Mouse (Mus musculus) kidney, embryonic 15.5 days (tissue): Measurements from ENCODE around the gene Cyp21a1. TPM values are rescaled to one million over a fixed set of nuclear protein-coding genes. Genes with fewer than 3 reads are reported as not detected.
"Not testable (repeated sequence)": the region's sequence is repeated elsewhere in the genome, so short reads cannot be mapped to it uniquely, and the experiment has no call there.

Experiments
- ATAC-seq: fragments of 200-750 bp; cut with Nextera tagmentation; replicated peaks from 2 replicates; pipeline ENCODE4 v1.8.0; 2017; ENCODE audit warnings: moderate TSS enrichment; ENCODE audit not compliant: low FRiP score
- H3K27ac ChIP-seq: fragments of 300-500 bp; sonication (generic); 2 replicates; pipeline ENCODE4 v1.5.1; 2015; ENCODE audit warnings: mild to moderate bottlenecking, inconsistent platforms
- H3K27me3 ChIP-seq: fragments of 300-500 bp; sonication (generic); 2 replicates; pipeline ENCODE4 v1.6.1; 2015; ENCODE audit warnings: inconsistent platforms
- H3K36me3 ChIP-seq: fragments of 300-500 bp; sonication (generic); 2 replicates; pipeline ENCODE4 v1.6.1; 2015; ENCODE audit warnings: inconsistent platforms
- H3K4me1 ChIP-seq: fragments of 300-500 bp; sonication (generic); 2 replicates; pipeline ENCODE4 v1.6.1; 2015; ENCODE audit warnings: inconsistent platforms
- H3K4me2 ChIP-seq: fragments of 300-500 bp; sonication (generic); 2 replicates; pipeline ENCODE4 v1.6.1; 2015; ENCODE audit warnings: moderate library complexity, mild to moderate bottlenecking, inconsistent platforms
- H3K4me3 ChIP-seq: fragments of 300-500 bp; sonication (generic); replicated peaks from 2 replicates; pipeline ENCODE4 v1.5.1; 2015; ENCODE audit warnings: mild to moderate bottlenecking, inconsistent platforms
- H3K9ac ChIP-seq: fragments of 300-500 bp; sonication (generic); 2 replicates; pipeline ENCODE4 v1.6.1; 2015; ENCODE audit warnings: mild to moderate bottlenecking, inconsistent platforms
- H3K9me3 ChIP-seq: fragments of 300-500 bp; sonication (generic); replicated peaks from 2 replicates; pipeline ENCODE4 v1.6.1; 2016; ENCODE audit warnings: inconsistent platforms
- WGBS: fragments of 180-500 bp; shearing (Covaris S2); methylation state at CpG from one replicate; pipeline ENCODE4 v1.1.7; 2015; ENCODE audit warnings: mixed read lengths; 5-methylcytosine and 5-hydroxymethylcytosine counted together
- polyA plus RNA-seq: library from polyadenylated mRNA; unstranded; fragments of >200 nt; fragmentation: Nextera tagmentation; extraction: Ambion mirVana; gene quantifications from 2 replicates; pipeline ENCODE4 v1.2.1, GENCODE M21; 2015

Gene Cyp21a1
- polyA plus RNA-seq, 1 experiment from 2014 or later: 45.4 TPM

GRCm38 (mm10) chr17:34800781-34801305, 3.5 kb downstream of the Cyp21a1 start:
- not testable (repeated sequence) for H3K9ac ChIP-seq, H3K4me1 ChIP-seq, H3K36me3 ChIP-seq, H3K4me2 ChIP-seq, H3K27ac ChIP-seq, H3K9me3 ChIP-seq, ATAC-seq, H3K4me3 ChIP-seq, H3K27me3 ChIP-seq
- WGBS: 91% methylated on average over 16 of the region's 16 CpGs

GRCm38 (mm10) chr17:34799531-34799925, 4.8 kb downstream of the Cyp21a1 start:
- Histone ChIP-seq H3K4me2 (no peak overlapping the region), H3K9ac (no peak overlapping the region), H3K4me1 (no peaks in the 10 kb centered on the region), H3K27me3 (no peaks in the 10 kb centered on the region), H3K27ac (no peak overlapping the region), H3K4me3 (no peak overlapping the region), H3K36me3 (no peaks in the 10 kb centered on the region), H3K9me3 (no peaks in the 10 kb centered on the region)
- WGBS: 82% methylated on average over 4 of the region's 4 CpGs
- ATAC-seq: no peak

GRCm38 (mm10) chr17:34798866-34799530, 5.4 kb downstream of the Cyp21a1 start:
- Histone ChIP-seq H3K9me3 (no peaks in the 10 kb centered on the region), H3K4me1 (no peaks in the 10 kb centered on the region), H3K27me3 (no peaks in the 10 kb centered on the region), H3K9ac (no peak overlapping the region), H3K4me3 (no peak overlapping the region), H3K27ac (no peak overlapping the region), H3K4me2 (no peak overlapping the region), H3K36me3 (no peaks in the 10 kb centered on the region)
- ATAC-seq: no peak
- 92% methylated on average over 15 of the region's 17 CpGs for WGBS

GRCm38 (mm10) chr17:34798071-34798470, 6.3 kb downstream of the Cyp21a1 start:
- WGBS: 93% methylated on average over 6 of the region's 7 CpGs
- not testable (repeated sequence) for H3K36me3 ChIP-seq, H3K9ac ChIP-seq, H3K4me3 ChIP-seq, H3K4me1 ChIP-seq, ATAC-seq, H3K4me2 ChIP-seq, H3K9me3 ChIP-seq, H3K27me3 ChIP-seq, H3K27ac ChIP-seq

GRCm38 (mm10) chr17:34797211-34797995, 7.0 kb downstream of the Cyp21a1 start:
- not testable (repeated sequence) for ATAC-seq, H3K9ac ChIP-seq
- WGBS: 81% methylated on average over 10 of the region's 10 CpGs

GRCm38 (mm10) chr17:34796311-34797140, 7.8 kb downstream of the Cyp21a1 start:
- no peaks in the 10 kb centered on the region for H3K36me3 ChIP-seq
- H3K9me3 ChIP-seq: 0 out of 2 replicates have a peak, but pooled peaks cover 5% of the 10 kb centered on the region
- H3K4me2 ChIP-seq: no peak overlapping the region
- ATAC-seq: no peak
- no peaks in the 10 kb centered on the region for H3K4me1 ChIP-seq
- no peak overlapping the region for H3K9ac ChIP-seq
- 86% methylated on average over 8 of the region's 8 CpGs for WGBS
- H3K4me3 ChIP-seq: no peak overlapping the region
- no peak overlapping the region for H3K27ac ChIP-seq
- no peaks in the 10 kb centered on the region for H3K27me3 ChIP-seq

More at GRCm38 (mm10) chr17:34797211-34797995, 7.0 kb downstream of the Cyp21a1 start:
- not testable (repeated sequence) for H3K27ac ChIP-seq, H3K4me1 ChIP-seq, H3K27me3 ChIP-seq, H3K9me3 ChIP-seq, H3K36me3 ChIP-seq, H3K4me3 ChIP-seq, H3K4me2 ChIP-seq

- 0 out of 2 replicates have a peak, but pooled peaks cover 5% of the 10 kb centered on the region for H3K9me3 ChIP-seq
- WGBS: 64% methylated on average over 9 of the region's 9 CpGs
- no peak overlapping the region for H3K27ac ChIP-seq
- H3K36me3 ChIP-seq: no peaks in the 10 kb centered on the region
- no peak for ATAC-seq
- H3K4me2 ChIP-seq: no peak overlapping the region
- no peak overlapping the region for H3K4me3 ChIP-seq
- no peaks in the 10 kb centered on the region for H3K27me3 ChIP-seq
- H3K4me1 ChIP-seq: no peaks in the 10 kb centered on the region
- H3K9ac ChIP-seq: no peak overlapping the region
These were observed 8.7 kb downstream of the Cyp21a1 start for GRCm38 (mm10) chr17:34795633-34796032.

- no peak for ATAC-seq
- WGBS: 86% methylated on average over 10 of the region's 10 CpGs
- no peak overlapping the region for H3K4me3 ChIP-seq
- H3K27me3 ChIP-seq: no peaks in the 10 kb centered on the region
- H3K4me1 ChIP-seq: no peaks in the 10 kb centered on the region
- H3K27ac ChIP-seq: no peak overlapping the region
- H3K9ac ChIP-seq: no peak overlapping the region
- H3K9me3 ChIP-seq: 0 out of 2 replicates have a peak, but pooled peaks cover 7% of the 10 kb centered on the region
- H3K36me3 ChIP-seq: no peaks in the 10 kb centered on the region
- no peak overlapping the region for H3K4me2 ChIP-seq
These were observed 9.3 kb downstream of the Cyp21a1 start for GRCm38 (mm10) chr17:34795016-34795415.

- WGBS: 72% methylated on average over 9 of the region's 9 CpGs
- no peak for ATAC-seq
- no peaks in the 10 kb centered on the region for H3K4me1 ChIP-seq
- no peak overlapping the region for H3K27ac ChIP-seq
- H3K4me2 ChIP-seq: no peak overlapping the region
- no peaks in the 10 kb centered on the region for H3K27me3 ChIP-seq
- no peak overlapping the region for H3K9ac ChIP-seq
- no peaks in the 10 kb centered on the region for H3K36me3 ChIP-seq
- peaks cover 5% of the 10 kb centered on the region for H3K9me3 ChIP-seq
- no peak overlapping the region for H3K4me3 ChIP-seq
These were observed 26.6 kb downstream of the Cyp21a1 start for GRCm38 (mm10) chr17:34777680-34778325.

GRCm38 (mm10) chr17:34761471-34761870, 42.9 kb downstream of the Cyp21a1 start:
- no peaks in the 10 kb centered on the region for H3K4me1 ChIP-seq
- no peak for ATAC-seq
- H3K27me3 ChIP-seq: no peaks in the 10 kb centered on the region
- WGBS: 63% methylated on average over 3 of the region's 3 CpGs
- 0 out of 2 replicates have a peak, but pooled peaks cover 3% of the 10 kb centered on the region for H3K9me3 ChIP-seq
- no peak overlapping the region for H3K4me2 ChIP-seq
- H3K27ac ChIP-seq: no peak overlapping the region
- no peaks in the 10 kb centered on the region for H3K36me3 ChIP-seq
- H3K4me3 ChIP-seq: no peak overlapping the region
- no peak overlapping the region for H3K9ac ChIP-seq
